Mouse (Mus musculus): ENCODE results near the gene Tmem92. TPM values are rescaled to one million over a fixed set of nuclear protein-coding genes. Genes with fewer than 3 reads are reported as not detected.
A peak's percentile ranks its signal among the peaks of the same experiment; 100 is the strongest.
"Not testable (repeated sequence)": the region's sequence is repeated elsewhere in the genome, so short reads cannot be mapped to it uniquely, and the experiment has no call there.

Tmem92 gene
- total RNA-seq (2014; rRNA removed) (not detected in 2 replicates), polyA plus RNA-seq (2012; rRNA removed) (not detected in 2 replicates)

DNA sequence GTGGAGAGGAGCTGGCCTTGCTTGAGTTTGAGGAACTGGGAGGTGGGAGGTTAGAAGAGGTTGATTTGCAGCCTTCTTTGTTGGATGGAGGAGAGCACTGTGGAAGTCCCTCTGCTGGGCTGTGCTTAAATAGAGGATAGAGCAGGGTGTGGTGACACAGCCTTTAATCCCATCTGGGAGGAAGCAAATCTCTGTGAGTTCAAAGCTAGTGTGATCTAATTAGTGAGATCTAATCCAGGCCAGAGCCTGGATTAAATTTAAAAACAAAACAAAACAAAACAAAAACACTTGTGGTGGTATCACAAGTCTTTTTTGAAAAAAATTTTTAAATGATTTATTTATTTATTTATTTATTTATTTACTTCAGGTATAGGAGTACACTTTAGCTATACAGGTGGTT is at the start of gene Tmem92:
Tmem92 (minus strand) TSS at position 101 of the 400 bp plus-strand sequence.
- Histone ChIP-seq H3K27me3 (ENCODE audit: control insufficient read depth, insufficient read depth, low read length) (no peaks in the 10 kb centered on the region), H3K36me3 (ENCODE audit: control insufficient read depth, insufficient read depth, low read length) (no peaks in the 10 kb centered on the region), H3K9ac (ENCODE audit: low read depth, low read length) (no peak within 1 kb of the TSS), H3K79me2 (ENCODE audit: control insufficient read depth, insufficient read depth, low read length) (no peaks in the 10 kb centered on the region), H3K4me3 (ENCODE audit: insufficient read depth, low read depth, low read length) (no peak within 1 kb of the TSS), H3K27ac (replicated peaks; ENCODE audit: insufficient read depth, low read depth, low read length) (no peak within 1 kb of the TSS), H3K4me1 (ENCODE audit: control insufficient read depth, insufficient read depth, low read length) (no peaks in the 10 kb centered on the region)
- no peak for TF ChIP-seq CTCF (IDR thresholded peaks at IDR 0.05; ENCODE audit: low read depth, low read length)
- no peak for DNase-seq (ENCODE audit: extremely low read depth, low read depth, low spot score)

DNA sequence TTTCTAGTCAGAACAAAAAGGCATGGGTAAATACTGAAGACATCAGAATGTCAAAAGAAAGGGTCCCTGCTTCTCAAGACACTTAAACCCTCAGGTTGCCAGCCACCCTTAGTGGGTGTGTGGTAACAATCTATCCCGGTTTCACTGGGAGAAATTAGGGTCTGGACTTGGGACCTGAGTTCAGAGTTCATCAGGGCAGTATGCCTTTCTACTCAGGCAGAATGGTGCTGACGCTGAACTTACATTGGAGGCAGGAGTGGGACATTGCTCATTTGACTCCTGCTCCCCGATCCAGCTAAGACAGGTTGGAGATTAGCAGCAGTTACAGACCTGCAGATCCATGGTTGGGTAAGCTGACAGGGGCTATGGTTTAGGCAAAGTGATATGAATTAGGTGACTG is 46.5 kb upstream of the Tmem92 start:
- peak; percentile 21 for DNase-seq (ENCODE audit: extremely low read depth, low read depth, low spot score)
- Histone ChIP-seq H3K27me3 (ENCODE audit: control insufficient read depth, insufficient read depth, low read length) (no peaks in the 10 kb centered on the region), H3K4me3 (ENCODE audit: insufficient read depth, low read depth, low read length) (no peak overlapping the region), H3K4me1 (ENCODE audit: control insufficient read depth, insufficient read depth, low read length) (no peaks in the 10 kb centered on the region), H3K27ac (replicated peaks; ENCODE audit: insufficient read depth, low read depth, low read length) (no peak overlapping the region), H3K79me2 (ENCODE audit: control insufficient read depth, insufficient read depth, low read length) (no peaks in the 10 kb centered on the region), H3K9ac (ENCODE audit: low read depth, low read length) (no peak overlapping the region), H3K36me3 (ENCODE audit: control insufficient read depth, insufficient read depth, low read length) (no peaks in the 10 kb centered on the region)
- WGBS = 19% methylated on average over 3 of the region's 3 CpGs
- TF ChIP-seq POLR2A (IDR thresholded peaks at IDR 0.05; ENCODE audit: extremely low read depth, insufficient read depth, low read length) (no peak), CTCF (IDR thresholded peaks at IDR 0.05; ENCODE audit: low read depth, low read length) (no peak)

DNA sequence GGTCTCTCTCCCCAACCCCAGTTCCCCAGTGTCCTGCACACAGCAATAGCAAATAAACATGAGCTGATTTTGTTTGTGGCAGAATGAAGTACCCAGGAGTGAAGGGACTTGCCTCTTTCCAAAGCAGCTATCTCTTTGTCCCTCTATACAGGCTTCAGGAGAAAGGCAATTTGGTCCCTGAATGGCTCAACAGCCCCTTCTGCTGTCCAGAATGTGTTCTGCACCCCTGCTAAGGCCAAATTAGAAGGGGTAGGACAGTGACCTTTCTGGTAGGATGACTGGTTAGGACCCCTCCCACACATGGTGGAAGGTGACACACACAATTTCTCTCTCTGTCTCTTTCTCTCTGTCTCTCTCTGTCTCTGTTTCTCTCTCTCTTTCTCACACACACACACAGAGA is 36.9 kb upstream of the Tmem92 start:
- H3K27me3 ChIP-seq (ENCODE audit: control insufficient read depth, insufficient read depth, low read length); H3K36me3 ChIP-seq (ENCODE audit: control insufficient read depth, insufficient read depth, low read length); H3K4me1 ChIP-seq (ENCODE audit: control insufficient read depth, insufficient read depth, low read length); DNase-seq (ENCODE audit: extremely low read depth, low read depth, low spot score); H3K9ac ChIP-seq (ENCODE audit: low read depth, low read length); H3K79me2 ChIP-seq (ENCODE audit: control insufficient read depth, insufficient read depth, low read length); H3K4me3 ChIP-seq (ENCODE audit: insufficient read depth, low read depth, low read length); H3K27ac ChIP-seq (replicated peaks; ENCODE audit: insufficient read depth, low read depth, low read length): not testable (repeated sequence)

DNA sequence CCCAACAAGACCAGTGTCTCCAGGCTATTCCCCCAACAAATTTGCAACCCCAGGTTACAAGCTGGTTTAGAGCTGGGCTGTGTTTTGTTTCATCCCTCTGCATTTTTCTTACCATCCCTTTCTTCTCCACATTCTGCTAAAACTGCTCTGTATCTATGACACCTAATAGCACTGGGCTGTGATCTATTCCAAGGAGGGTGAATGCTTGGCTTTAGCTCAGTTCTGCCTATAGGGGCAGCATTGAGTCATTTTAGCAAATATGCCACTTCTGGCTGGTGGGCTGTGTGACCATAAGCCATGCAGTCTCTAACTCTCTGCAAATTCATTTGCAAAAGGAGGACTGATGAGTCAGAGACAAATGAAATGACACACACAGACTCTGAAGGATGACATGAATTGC is 36.4 kb upstream of the Tmem92 start:
- not testable (repeated sequence) for H3K4me3 ChIP-seq (ENCODE audit: insufficient read depth, low read depth, low read length); H3K27me3 ChIP-seq (ENCODE audit: control insufficient read depth, insufficient read depth, low read length); H3K4me1 ChIP-seq (ENCODE audit: control insufficient read depth, insufficient read depth, low read length); H3K9ac ChIP-seq (ENCODE audit: low read depth, low read length); H3K27ac ChIP-seq (replicated peaks; ENCODE audit: insufficient read depth, low read depth, low read length); H3K36me3 ChIP-seq (ENCODE audit: control insufficient read depth, insufficient read depth, low read length); H3K79me2 ChIP-seq (ENCODE audit: control insufficient read depth, insufficient read depth, low read length); DNase-seq (ENCODE audit: extremely low read depth, low read depth, low spot score)

DNA sequence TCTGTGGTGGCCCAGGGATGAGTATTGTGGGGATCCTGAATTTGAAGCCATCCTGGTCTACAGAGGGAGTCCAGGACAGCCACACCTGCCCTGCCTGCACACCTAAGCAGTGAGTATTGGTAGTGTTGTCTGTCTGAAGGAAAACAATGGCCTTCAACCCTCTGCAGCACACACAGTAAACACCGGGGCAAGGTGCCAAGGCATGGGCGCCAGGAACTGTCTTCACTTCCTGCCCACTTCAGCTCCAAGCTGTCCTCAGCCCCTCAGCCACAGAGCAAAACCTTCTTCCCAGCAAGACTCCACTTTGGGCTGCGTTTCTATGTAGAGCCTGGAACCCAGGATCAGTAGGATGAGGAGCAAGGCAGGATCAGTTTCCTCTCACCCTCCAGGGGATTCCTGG is 29.0 kb upstream of the Tmem92 start:
- not testable (repeated sequence) for H3K4me3 ChIP-seq (ENCODE audit: insufficient read depth, low read depth, low read length); H3K9ac ChIP-seq (ENCODE audit: low read depth, low read length); H3K79me2 ChIP-seq (ENCODE audit: control insufficient read depth, insufficient read depth, low read length); H3K4me1 ChIP-seq (ENCODE audit: control insufficient read depth, insufficient read depth, low read length); DNase-seq (ENCODE audit: extremely low read depth, low read depth, low spot score); H3K36me3 ChIP-seq (ENCODE audit: control insufficient read depth, insufficient read depth, low read length); H3K27me3 ChIP-seq (ENCODE audit: control insufficient read depth, insufficient read depth, low read length); H3K27ac ChIP-seq (replicated peaks; ENCODE audit: insufficient read depth, low read depth, low read length)
- WGBS = 52% methylated on average over 3 of the region's 3 CpGs

DNA sequence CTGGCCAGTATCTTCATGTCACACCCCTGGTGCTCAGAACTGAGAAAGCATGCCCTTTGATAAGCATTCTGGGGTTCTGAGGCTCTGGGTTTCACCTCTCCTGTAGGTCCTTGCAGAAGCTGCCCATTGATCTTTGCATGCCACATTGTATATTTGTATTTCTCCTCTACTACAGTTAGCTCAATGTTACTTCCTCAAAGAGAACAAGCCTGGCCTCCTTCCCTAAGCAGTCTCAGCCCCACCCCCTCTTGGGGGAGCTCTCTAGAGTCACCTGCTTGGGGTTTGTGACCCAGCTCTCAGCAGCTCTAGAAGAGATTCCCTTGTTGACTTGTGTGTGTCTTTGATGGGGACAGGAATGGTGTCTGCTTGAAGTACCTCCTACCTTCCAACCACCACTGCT is 9.2 kb upstream of the Tmem92 start:
- Histone ChIP-seq H3K4me3 (ENCODE audit: insufficient read depth, low read depth, low read length) (no peak overlapping the region), H3K27me3 (ENCODE audit: control insufficient read depth, insufficient read depth, low read length) (no peaks in the 10 kb centered on the region; the same call in 1 of the 2 replicates), H3K4me1 (ENCODE audit: control insufficient read depth, insufficient read depth, low read length) (no peaks in the 10 kb centered on the region), H3K27ac (replicated peaks; ENCODE audit: insufficient read depth, low read depth, low read length) (no peak overlapping the region), H3K36me3 (ENCODE audit: control insufficient read depth, insufficient read depth, low read length) (no peaks in the 10 kb centered on the region), H3K9ac (ENCODE audit: low read depth, low read length) (no peak overlapping the region), H3K79me2 (ENCODE audit: control insufficient read depth, insufficient read depth, low read length) (no peaks in the 10 kb centered on the region)
- DNase-seq (ENCODE audit: extremely low read depth, low read depth, low spot score) = no peak
- TF ChIP-seq POLR2A (IDR thresholded peaks at IDR 0.05; ENCODE audit: extremely low read depth, insufficient read depth, low read length) = no peak
- no peak for TF ChIP-seq CTCF (IDR thresholded peaks at IDR 0.05; ENCODE audit: low read depth, low read length)

DNA sequence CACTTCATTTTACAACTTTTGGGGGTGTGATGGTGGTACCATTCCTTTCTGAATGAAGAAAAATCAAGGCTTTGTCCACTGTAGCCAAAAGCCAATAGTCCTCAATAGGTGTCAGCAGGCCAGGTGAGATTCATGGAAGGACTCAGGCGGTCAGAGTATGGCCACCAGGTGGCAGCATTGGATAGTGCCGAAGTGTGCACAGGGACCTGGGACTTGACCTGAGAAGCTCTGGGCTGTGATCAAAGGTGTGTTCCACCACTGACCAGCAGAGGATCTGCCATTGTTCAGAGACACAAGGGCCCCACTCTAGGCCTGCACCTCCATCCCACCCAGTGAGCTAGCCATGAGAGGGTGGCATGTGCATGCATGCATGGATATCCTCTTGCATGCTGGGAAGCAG is 2.7 kb upstream of the Tmem92 start:
- Histone ChIP-seq H3K27ac (replicated peaks; ENCODE audit: insufficient read depth, low read depth, low read length) (no peak overlapping the region), H3K4me1 (ENCODE audit: control insufficient read depth, insufficient read depth, low read length) (no peaks in the 10 kb centered on the region), H3K79me2 (ENCODE audit: control insufficient read depth, insufficient read depth, low read length) (no peaks in the 10 kb centered on the region), H3K9ac (ENCODE audit: low read depth, low read length) (no peak overlapping the region), H3K4me3 (ENCODE audit: insufficient read depth, low read depth, low read length) (no peak overlapping the region), H3K27me3 (ENCODE audit: control insufficient read depth, insufficient read depth, low read length) (no peaks in the 10 kb centered on the region), H3K36me3 (ENCODE audit: control insufficient read depth, insufficient read depth, low read length) (no peaks in the 10 kb centered on the region)
- 8% methylated on average over 2 of the region's 2 CpGs for WGBS
- TF ChIP-seq CTCF (IDR thresholded peaks at IDR 0.05; ENCODE audit: low read depth, low read length) (peak; percentile 93), POLR2A (IDR thresholded peaks at IDR 0.05; ENCODE audit: extremely low read depth, insufficient read depth, low read length) (no peak)
- peak; percentile 64 for DNase-seq (ENCODE audit: extremely low read depth, low read depth, low spot score)

Data from liver, adult 2 months (tissue).